In the genomic region with DNA sequence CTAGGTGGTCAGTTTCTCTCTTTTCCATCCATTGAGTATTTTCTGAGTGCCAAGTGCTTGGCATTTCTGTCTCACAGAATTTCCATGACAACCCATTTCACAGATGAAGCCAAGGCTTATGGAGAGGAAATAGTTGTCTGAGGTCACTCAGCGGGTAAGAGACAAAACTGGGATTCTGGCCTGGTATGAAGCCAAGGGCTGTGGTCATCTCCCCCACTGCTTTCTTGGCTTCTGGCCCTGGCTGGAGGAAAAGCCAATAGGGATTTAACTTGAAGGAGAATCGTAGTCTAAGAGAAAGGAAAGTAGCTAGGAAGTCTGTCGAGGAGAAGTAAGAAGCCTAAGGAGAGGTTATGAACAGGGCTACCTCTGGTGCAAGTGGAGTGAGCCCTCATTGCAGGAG, we compare ENCODE assay signal across 10 mouse cellular contexts.
DNase-seq lines count a peak whose midpoint lies in the region; ATAC-seq lines count a peak whose summit lies in the region.
"Had no signal": no experiment of that assay in that cellular context is flagged by ENCODE, and none has a peak within 500 bp of the region (broad histone marks: within the 10 kb centered on the region; RNA-seq: fewer than 3 reads in every experiment).

No protein-coding gene starts in this region.

- no peak overlapping the region for H3K4me3 ChIP-seq in forebrain, embryonic 14.5 days (ENCODE audit: low read depth, low read length)
- H3K4me3 ChIP-seq in forebrain, embryonic 12.5 days (replicated peaks) = no peak overlapping the region
- H3K4me3 ChIP-seq: megakaryocyte, embryonic 14.5 days had no signal

- H3K36me3 ChIP-seq in forebrain, embryonic 14.5 days (ENCODE audit: control insufficient read depth, insufficient read depth, low read length) = no peaks in the 10 kb centered on the region
- H3K36me3 ChIP-seq in forebrain, embryonic 12.5 days (replicated peaks) = no peaks in the 10 kb centered on the region

- ATAC-seq in forebrain, embryonic 14.5 days = no peak
- no peak for ATAC-seq in forebrain, embryonic 12.5 days (ENCODE audit: low FRiP score)

- no peak overlapping the region for H3K9ac ChIP-seq in forebrain, embryonic 14.5 days (ENCODE audit: low read length)
- no peak overlapping the region for H3K9ac ChIP-seq in forebrain, embryonic 12.5 days

- DNase-seq in forebrain, embryonic 14.5 days (ENCODE audit: low spot score) = no peak
- peak; percentile 94 for DNase-seq in adipocyte (ENCODE audit: low spot score)
- peak; percentile 59 for DNase-seq in gastrocnemius, postnatal 25 days
- DNase-seq in kidney, adult 8-10 months = peak; percentile 57 to 58
- DNase-seq in ovary, postnatal 14 days (ENCODE audit: low spot score) = peak; percentile 80
- DNase-seq in B cell, adult 2 months = no peak
- no peak for DNase-seq in layer of hippocampus, postnatal 14 days (ENCODE audit: low spot score in 2 of 2)

- H3K4me1 ChIP-seq in forebrain, embryonic 14.5 days (ENCODE audit: control insufficient read depth, insufficient read depth, low read length) = peaks cover 5% of the 10 kb centered on the region
- H3K4me1 ChIP-seq in forebrain, embryonic 12.5 days = peaks cover 2% of the 10 kb centered on the region; the same call in 1 of the 2 replicates

- H3K27ac ChIP-seq in forebrain, embryonic 14.5 days (ENCODE audit: low read depth, low read length) = 0 out of 2 replicates have a peak overlapping the region, but pooled peaks have one; percentile 46
- H3K27ac ChIP-seq in forebrain, embryonic 12.5 days = no peak overlapping the region

- no peaks in the 10 kb centered on the region for H3K27me3 ChIP-seq in forebrain, embryonic 14.5 days (replicated peaks; ENCODE audit: control insufficient read depth, insufficient read depth, low read length)
- no peaks in the 10 kb centered on the region for H3K27me3 ChIP-seq in forebrain, embryonic 12.5 days
- H3K27me3 ChIP-seq: CH12.LX had no signal

- H3K4me2 ChIP-seq in forebrain, embryonic 14.5 days (ENCODE audit: low read length) = no peak overlapping the region
- H3K4me2 ChIP-seq in forebrain, embryonic 12.5 days = no peak overlapping the region

- H3K9me3 ChIP-seq in forebrain, embryonic 14.5 days (replicated peaks; ENCODE audit: control insufficient read depth, low read length) = no peaks in the 10 kb centered on the region
- H3K9me3 ChIP-seq in forebrain, embryonic 12.5 days = no peaks in the 10 kb centered on the region
- H3K9me3 ChIP-seq: megakaryocyte, embryonic 14.5 days had no signal

- WGBS in forebrain, embryonic 14.5 days = 86% methylated on average over 3 of the region's 3 CpGs
- WGBS in forebrain, embryonic 12.5 days = 89% methylated on average over 3 of the region's 3 CpGs

Comparison
In these comparisons a context has a peak if more than half of its experiments do, and no peak if none do; other contexts are left out.
1. DNase-seq: peak in adipocyte (single experiment), gastrocnemius, postnatal 25 days (single experiment), kidney, adult 8-10 months (2 of 2) and ovary, postnatal 14 days (single experiment); none in forebrain, embryonic 14.5 days (single experiment), B cell, adult 2 months (0 of 2) and layer of hippocampus, postnatal 14 days (0 of 2).